Comparison of ENCODE assay signal across 27 mouse cellular contexts in the genomic region with DNA sequence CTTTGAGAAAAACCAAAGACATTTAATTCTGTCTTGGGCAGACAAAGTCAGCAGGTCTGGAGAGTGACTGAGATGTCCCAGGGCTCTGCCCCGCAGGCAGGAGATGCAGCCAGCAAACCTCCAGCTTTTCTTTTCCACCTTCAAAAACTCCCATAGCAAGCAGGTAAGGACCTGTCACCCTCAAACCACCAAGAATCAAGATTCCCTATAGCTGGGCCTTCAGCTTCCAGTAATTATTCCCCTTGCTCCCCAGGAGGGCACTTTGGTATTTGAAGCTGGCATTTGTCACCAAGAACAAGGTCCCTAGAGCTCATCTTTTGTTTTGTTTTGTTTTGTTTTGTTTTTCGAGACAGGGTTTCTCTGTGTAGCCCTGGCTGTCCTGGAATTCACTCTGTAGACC. TPM values are rescaled to one million over a fixed set of nuclear protein-coding genes. Genes with fewer than 3 reads are reported as not detected.
DNase-seq lines count a peak whose midpoint lies in the region; ATAC-seq and TF ChIP-seq lines count a peak whose summit lies in the region.
"Had no signal": no experiment of that assay in that cellular context is flagged by ENCODE, and none has a peak within 500 bp of the region (broad histone marks: within the 10 kb centered on the region; RNA-seq: fewer than 3 reads in every experiment).

No protein-coding gene starts in this region.

- no peaks in the 10 kb centered on the region for H3K9me3 ChIP-seq in E14TG2a.4 (ENCODE audit: low read length)
- no peaks in the 10 kb centered on the region for H3K9me3 ChIP-seq in midbrain, embryonic 13.5 days
- H3K9me3 ChIP-seq: embryonic facial prominence, embryonic 13.5 days; embryonic facial prominence, embryonic 15.5 days; forebrain, embryonic 13.5 days; forebrain, embryonic 15.5 days; G1E had no signal

- H3K36me3 ChIP-seq in E14TG2a.4 (ENCODE audit: insufficient read depth, low read length), result peaks cover 28% of the 10 kb centered on the region
- no peaks in the 10 kb centered on the region for H3K36me3 ChIP-seq in midbrain, embryonic 13.5 days
- H3K36me3 ChIP-seq: embryonic facial prominence, embryonic 13.5 days; embryonic facial prominence, embryonic 15.5 days; forebrain, embryonic 15.5 days; G1E had no signal

- H3K27me3 ChIP-seq in E14TG2a.4 (ENCODE audit: insufficient read depth, low read length), result no peaks in the 10 kb centered on the region
- H3K27me3 ChIP-seq in midbrain, embryonic 13.5 days, result peaks cover 55% of the 10 kb centered on the region
- H3K27me3 ChIP-seq: CH12.LX had no signal

- no peak for TF ChIP-seq CTCF in E14TG2a.4 (conservative IDR thresholded peaks at IDR 0.05; ENCODE audit: low read length)

- ATAC-seq in midbrain, embryonic 13.5 days, result no peak
- ATAC-seq: activated CD4-positive, CD25-positive, alpha-beta regulatory T cell, adult 4 months; CD4-positive, CD25-positive, alpha-beta regulatory T cell, adult 4 months; forebrain, embryonic 13.5 days; forebrain, embryonic 15.5 days; forebrain, postnatal 0 days; Patski had no signal

- peak overlapping the region; percentile 70 for H3K4me3 ChIP-seq in E14TG2a.4 (replicated peaks; ENCODE audit: low read length)
- no peak overlapping the region for H3K4me3 ChIP-seq in midbrain, embryonic 13.5 days (replicated peaks)
- H3K4me3 ChIP-seq: forebrain, embryonic 13.5 days; forebrain, embryonic 15.5 days had no signal

- 53% methylated on average over 2 of the region's 2 CpGs for WGBS in midbrain, embryonic 13.5 days

- DNase-seq in ES-CJ7 (ENCODE audit: low read depth, low spot score) (peak; percentile 72), R1 (ENCODE audit: low read depth, low spot score) (peak; percentile 84)
- DNase-seq in neural tube, embryonic 10.5 days (ENCODE audit: extremely low spot score, low spot score), result no peak
- DNase-seq in kidney, postnatal 10 days, result no peak
- DNase-seq: adrenal gland, adult 8-10 months; adrenal gland, postnatal 14 days; adrenal gland, postnatal 36 days; B cell, adult 2 months; cerebellum, adult 11-12 months; cerebellum, adult 2 months; cerebellum, adult 9-10 months; cerebellum, postnatal 10 days; cerebellum, postnatal 25 days; embryo, embryonic 11 days; forebrain, postnatal 0 days had no signal

- H3K4me2 ChIP-seq in midbrain, embryonic 13.5 days (replicated peaks), result no peak overlapping the region
- H3K4me2 ChIP-seq: embryonic facial prominence, embryonic 15.5 days; forebrain, embryonic 15.5 days had no signal

- no peak overlapping the region for H3K27ac ChIP-seq in midbrain, embryonic 13.5 days
- H3K27ac ChIP-seq: embryonic facial prominence, embryonic 13.5 days; embryonic facial prominence, embryonic 15.5 days; forebrain, embryonic 13.5 days; forebrain, embryonic 15.5 days had no signal

- H3K4me1 ChIP-seq in E14TG2a.4 (replicated peaks; ENCODE audit: low read depth, low read length), result peaks cover 74% of the 10 kb centered on the region
- H3K4me1 ChIP-seq in midbrain, embryonic 13.5 days (replicated peaks), result peaks cover 12% of the 10 kb centered on the region

- H3K9ac ChIP-seq in midbrain, embryonic 13.5 days (replicated peaks), result no peak overlapping the region
- H3K9ac ChIP-seq: embryonic facial prominence, embryonic 13.5 days; embryonic facial prominence, embryonic 15.5 days; forebrain, embryonic 13.5 days; forebrain, embryonic 15.5 days; forebrain, postnatal 0 days had no signal

RNA-seq across cellular contexts. Expression of a gene that starts 0.7 kb away (rescaled TPM):
- not detected in 2 replicates for polyA plus RNA-seq in midbrain, embryonic 13.5 days (2015; fragmentation: Nextera tagmentation; extraction: Ambion mirVana)
- polyA plus RNA-seq: activated CD4-positive, CD25-positive, alpha-beta regulatory T cell, adult 4 months; CD4-positive, CD25-positive, alpha-beta regulatory T cell, adult 4 months; forebrain, embryonic 11.5 days; G1E; Patski had no signal

RNA-seq across cellular contexts. Expression of a gene that starts 33.7 kb away (rescaled TPM):
- 17.5 and 21.1 TPM in 2 replicates for polyA plus RNA-seq in midbrain, embryonic 13.5 days (2015; fragmentation: Nextera tagmentation; extraction: Ambion mirVana)
- polyA plus RNA-seq: activated CD4-positive, CD25-positive, alpha-beta regulatory T cell, adult 4 months; CD4-positive, CD25-positive, alpha-beta regulatory T cell, adult 4 months had no signal

RNA-seq across cellular contexts. Expression of a gene that starts 35.4 kb away (rescaled TPM):
- polyA plus RNA-seq in midbrain, embryonic 13.5 days (2015; fragmentation: Nextera tagmentation; extraction: Ambion mirVana), result 75.5 and 83.2 TPM in 2 replicates

RNA-seq across cellular contexts. Expression of a gene that starts 58.6 kb away (rescaled TPM):
- polyA plus RNA-seq in midbrain, embryonic 13.5 days (2015; fragmentation: Nextera tagmentation; extraction: Ambion mirVana), result 15.6 and 15.9 TPM in 2 replicates

Comparison
In these comparisons a context has a peak if more than half of its experiments do, and no peak if none do; other contexts are left out.
1. DNase-seq: peak in ES-CJ7 (single experiment) and R1 (single experiment); none in neural tube, embryonic 10.5 days (single experiment) and kidney, postnatal 10 days (single experiment).